Mouse (Mus musculus): ENCODE measurements at regions not wholly inside any gene's neighbourhood (a gene's known extent, or its start where the extent isn't known, plus 50 kb on each side); places are given as distances from the start of the nearest gene placed in this dataset.
A peak's percentile ranks its signal among the peaks of the same experiment; 100 is the strongest.

DNA sequence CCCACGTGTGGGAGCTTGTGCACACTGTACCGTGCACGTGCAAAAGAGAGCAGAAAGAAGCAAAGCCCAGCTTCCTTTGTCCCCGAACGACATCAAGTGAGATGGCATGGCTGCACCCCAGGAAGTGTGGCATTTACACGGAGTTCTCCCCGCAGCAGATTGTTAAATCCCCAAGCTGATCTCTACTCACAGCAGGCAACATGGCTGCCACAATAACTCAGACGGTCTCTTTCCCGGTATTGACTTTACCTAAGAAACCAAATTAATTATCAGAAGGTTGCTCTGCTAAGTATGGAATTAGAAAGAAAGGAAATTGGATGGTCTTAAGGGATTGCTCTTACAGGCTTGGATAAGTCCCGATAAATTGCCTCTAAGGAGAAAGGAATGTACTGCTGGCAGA lies 241.4 kb downstream of the Gm11011 start:
- Histone ChIP-seq H3K9ac (ENCODE audit: low read depth, low read length) (no peak overlapping the region), H3K4me3 (ENCODE audit: low read length) (no peak overlapping the region), H3K9me3 (ENCODE audit: control insufficient read depth, low read length) (peaks cover 4% of the 10 kb centered on the region), H3K27me3 (ENCODE audit: control insufficient read depth, insufficient read depth, low read length) (no peaks in the 10 kb centered on the region), H3K4me1 (ENCODE audit: control insufficient read depth, insufficient read depth, low read length) (no peaks in the 10 kb centered on the region), H3K27ac (ENCODE audit: low read depth, low read length) (no peak overlapping the region), H3K36me3 (ENCODE audit: control insufficient read depth, insufficient read depth, low read length) (no peaks in the 10 kb centered on the region), H3K4me2 (replicated peaks; ENCODE audit: low read depth, low read length) (no peak overlapping the region)
- 78% methylated on average over 10 of the region's 10 CpGs for WGBS
- no peak for ATAC-seq (ENCODE audit: low FRiP score, low TSS enrichment)

- 83% methylated on average over 5 of the region's 5 CpGs for WGBS
- Histone ChIP-seq H3K36me3 (ENCODE audit: control insufficient read depth, insufficient read depth, low read length) (no peaks in the 10 kb centered on the region), H3K27me3 (ENCODE audit: control insufficient read depth, insufficient read depth, low read length) (no peaks in the 10 kb centered on the region), H3K4me2 (replicated peaks; ENCODE audit: low read depth, low read length) (no peak overlapping the region), H3K27ac (ENCODE audit: low read depth, low read length) (no peak overlapping the region), H3K9ac (ENCODE audit: low read depth, low read length) (no peak overlapping the region), H3K4me3 (ENCODE audit: low read length) (no peak overlapping the region), H3K9me3 (ENCODE audit: control insufficient read depth, low read length) (no peaks in the 10 kb centered on the region), H3K4me1 (ENCODE audit: control insufficient read depth, insufficient read depth, low read length) (no peaks in the 10 kb centered on the region)
- ATAC-seq (ENCODE audit: low FRiP score, low TSS enrichment) = no peak
These were observed 268.0 kb downstream of the Gm11011 start for GRCm38 (mm10) chr2:169319521-169319920.

DNA sequence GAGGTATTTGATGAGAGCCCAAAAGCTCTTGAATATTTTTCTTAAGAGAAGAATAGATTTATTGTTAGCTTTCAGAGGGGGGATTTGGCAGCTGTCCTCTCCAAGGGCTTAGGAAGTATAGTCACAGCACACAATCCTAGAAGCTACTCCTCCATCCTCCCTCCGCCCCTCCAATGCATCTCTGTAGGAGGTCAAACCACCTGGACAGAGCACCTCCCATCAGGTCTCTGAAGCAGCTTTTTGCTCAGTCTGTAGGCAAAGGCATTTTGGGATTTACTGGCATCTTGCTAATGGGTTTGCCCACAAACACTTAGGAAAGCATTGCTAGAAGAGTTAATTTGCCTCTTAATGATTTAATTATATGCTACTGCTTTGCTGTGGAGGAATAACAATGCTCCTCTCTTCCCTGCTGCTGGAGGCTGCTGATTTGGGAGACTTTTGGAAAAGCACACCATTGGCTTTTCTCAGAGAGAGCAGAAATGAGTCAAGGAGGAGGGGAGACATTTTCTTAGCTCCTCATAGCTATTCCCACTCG lies 273.1 kb downstream of the Gm11011 start:
- WGBS = 41% methylated on average over 2 of the region's 2 CpGs

GRCm38 (mm10) chr2:169311821-169312220 lies 275.7 kb downstream of the Gm11011 start:
- Histone ChIP-seq H3K4me3 (ENCODE audit: low read length) (no peak overlapping the region), H3K4me2 (replicated peaks; ENCODE audit: low read depth, low read length) (no peak overlapping the region), H3K9me3 (ENCODE audit: control insufficient read depth, low read length) (no peaks in the 10 kb centered on the region), H3K27me3 (ENCODE audit: control insufficient read depth, insufficient read depth, low read length) (no peaks in the 10 kb centered on the region), H3K36me3 (ENCODE audit: control insufficient read depth, insufficient read depth, low read length) (no peaks in the 10 kb centered on the region), H3K4me1 (ENCODE audit: control insufficient read depth, insufficient read depth, low read length) (no peaks in the 10 kb centered on the region), H3K9ac (ENCODE audit: low read depth, low read length) (no peak overlapping the region), H3K27ac (ENCODE audit: low read depth, low read length) (no peak overlapping the region)
- no peak for ATAC-seq (ENCODE audit: low FRiP score, low TSS enrichment)
- WGBS = 79% methylated on average over 12 of the region's 12 CpGs

More for the DNA sequence above, 273.1 kb downstream of the Gm11011 start:
- Histone ChIP-seq H3K9ac (ENCODE audit: low read depth, low read length) (no peak overlapping the region), H3K9me3 (ENCODE audit: control insufficient read depth, low read length) (no peaks in the 10 kb centered on the region), H3K4me1 (ENCODE audit: control insufficient read depth, insufficient read depth, low read length) (no peaks in the 10 kb centered on the region), H3K27ac (ENCODE audit: low read depth, low read length) (no peak overlapping the region), H3K4me2 (replicated peaks; ENCODE audit: low read depth, low read length) (no peak overlapping the region), H3K4me3 (ENCODE audit: low read length) (no peak overlapping the region), H3K27me3 (ENCODE audit: control insufficient read depth, insufficient read depth, low read length) (no peaks in the 10 kb centered on the region), H3K36me3 (ENCODE audit: control insufficient read depth, insufficient read depth, low read length) (no peaks in the 10 kb centered on the region)
- no peak for ATAC-seq (ENCODE audit: low FRiP score, low TSS enrichment)

DNA sequence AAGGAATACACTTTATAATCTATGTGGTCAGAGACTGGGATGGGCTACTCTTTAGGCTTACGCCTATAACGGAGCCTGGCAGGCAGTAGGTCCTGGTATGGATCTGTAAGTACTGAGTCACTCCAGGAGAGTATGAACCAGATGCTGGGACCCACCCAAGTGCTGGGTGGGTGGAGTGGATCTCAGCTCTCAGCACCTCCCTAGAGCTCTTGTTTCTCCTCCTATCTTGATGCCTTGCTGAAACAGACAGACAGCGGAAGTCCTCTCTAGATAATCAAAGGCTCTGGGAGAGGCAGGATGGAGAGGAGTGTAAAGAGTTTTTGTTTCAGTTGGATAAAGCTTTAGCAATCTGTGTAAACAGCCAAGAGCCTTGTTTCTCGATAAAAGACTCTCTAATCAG lies 276.2 kb downstream of the Gm11011 start:
- Histone ChIP-seq H3K4me3 (ENCODE audit: low read length) (no peak overlapping the region), H3K27ac (ENCODE audit: low read depth, low read length) (no peak overlapping the region), H3K36me3 (ENCODE audit: control insufficient read depth, insufficient read depth, low read length) (no peaks in the 10 kb centered on the region), H3K4me2 (replicated peaks; ENCODE audit: low read depth, low read length) (no peak overlapping the region), H3K9me3 (ENCODE audit: control insufficient read depth, low read length) (no peaks in the 10 kb centered on the region), H3K27me3 (ENCODE audit: control insufficient read depth, insufficient read depth, low read length) (no peaks in the 10 kb centered on the region), H3K4me1 (ENCODE audit: control insufficient read depth, insufficient read depth, low read length) (no peaks in the 10 kb centered on the region), H3K9ac (ENCODE audit: low read depth, low read length) (no peak overlapping the region)
- 88% methylated on average over 4 of the region's 4 CpGs for WGBS
- no peak for ATAC-seq (ENCODE audit: low FRiP score, low TSS enrichment)

DNA sequence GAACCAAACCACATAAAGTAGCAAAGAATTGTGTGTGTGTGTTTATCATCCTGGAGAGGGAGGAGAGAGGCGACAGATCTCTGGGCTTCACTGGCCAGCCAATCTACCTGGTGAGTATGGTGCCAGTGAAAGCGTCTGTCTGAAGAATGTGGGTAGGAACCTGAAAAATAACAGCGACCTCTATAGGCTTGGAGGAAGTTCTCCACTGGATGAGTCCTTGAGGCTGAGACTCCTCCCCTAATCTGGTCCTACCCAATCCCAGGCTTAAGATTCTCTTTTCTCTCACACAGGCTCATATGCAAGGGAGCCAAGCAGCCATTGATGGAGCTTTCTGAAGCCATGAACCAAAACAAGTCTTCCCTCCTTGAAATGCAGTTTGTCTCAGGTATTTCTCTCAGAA lies 283.2 kb downstream of the Gm11011 start:
- no peak for ATAC-seq (ENCODE audit: low FRiP score, low TSS enrichment)
- H3K27ac ChIP-seq (ENCODE audit: low read depth, low read length) = no peak overlapping the region
- H3K9me3 ChIP-seq (ENCODE audit: control insufficient read depth, low read length) = 0 out of 2 replicates have a peak, but pooled peaks cover 6% of the 10 kb centered on the region
- no peaks in the 10 kb centered on the region for H3K27me3 ChIP-seq (ENCODE audit: control insufficient read depth, insufficient read depth, low read length)
- no peak overlapping the region for H3K4me2 ChIP-seq (replicated peaks; ENCODE audit: low read depth, low read length)
- 83% methylated on average over 3 of the region's 3 CpGs for WGBS
- H3K4me3 ChIP-seq (ENCODE audit: low read length) = no peak overlapping the region
- H3K9ac ChIP-seq (ENCODE audit: low read depth, low read length) = no peak overlapping the region
- no peaks in the 10 kb centered on the region for H3K36me3 ChIP-seq (ENCODE audit: control insufficient read depth, insufficient read depth, low read length)
- H3K4me1 ChIP-seq (ENCODE audit: control insufficient read depth, insufficient read depth, low read length) = no peaks in the 10 kb centered on the region

DNA sequence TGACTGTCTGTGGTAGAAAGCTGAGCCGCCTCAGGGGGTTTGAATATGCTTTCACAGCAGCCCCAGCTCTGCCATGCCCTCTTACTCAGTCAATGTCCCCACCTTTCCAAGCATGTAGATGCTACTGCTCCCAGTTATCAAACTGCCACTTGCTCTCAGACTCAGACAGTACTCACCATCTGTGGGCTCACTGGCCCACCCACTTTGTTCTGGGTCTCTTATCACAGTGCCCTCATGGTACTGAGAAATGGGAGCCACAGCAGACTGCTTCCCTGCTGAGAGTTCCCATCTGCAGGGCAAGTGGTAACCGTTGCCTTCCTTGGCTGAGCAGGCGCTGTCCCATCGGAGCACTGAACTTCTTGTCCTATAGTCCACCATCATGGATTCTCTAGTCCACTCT lies 286.6 kb downstream of the Gm11011 start:
- Histone ChIP-seq H3K4me3 (ENCODE audit: low read length) (no peak overlapping the region), H3K4me2 (replicated peaks; ENCODE audit: low read depth, low read length) (no peak overlapping the region), H3K27me3 (ENCODE audit: control insufficient read depth, insufficient read depth, low read length) (no peaks in the 10 kb centered on the region), H3K27ac (ENCODE audit: low read depth, low read length) (no peak overlapping the region), H3K9me3 (ENCODE audit: control insufficient read depth, low read length) (0 out of 2 replicates have a peak, but pooled peaks cover 5% of the 10 kb centered on the region), H3K4me1 (ENCODE audit: control insufficient read depth, insufficient read depth, low read length) (peaks cover 6% of the 10 kb centered on the region; the same call in 1 of the 2 replicates), H3K9ac (ENCODE audit: low read depth, low read length) (no peak overlapping the region), H3K36me3 (ENCODE audit: control insufficient read depth, insufficient read depth, low read length) (no peaks in the 10 kb centered on the region)
- WGBS = 90% methylated on average over 4 of the region's 4 CpGs
- no peak for ATAC-seq (ENCODE audit: low FRiP score, low TSS enrichment)

DNA sequence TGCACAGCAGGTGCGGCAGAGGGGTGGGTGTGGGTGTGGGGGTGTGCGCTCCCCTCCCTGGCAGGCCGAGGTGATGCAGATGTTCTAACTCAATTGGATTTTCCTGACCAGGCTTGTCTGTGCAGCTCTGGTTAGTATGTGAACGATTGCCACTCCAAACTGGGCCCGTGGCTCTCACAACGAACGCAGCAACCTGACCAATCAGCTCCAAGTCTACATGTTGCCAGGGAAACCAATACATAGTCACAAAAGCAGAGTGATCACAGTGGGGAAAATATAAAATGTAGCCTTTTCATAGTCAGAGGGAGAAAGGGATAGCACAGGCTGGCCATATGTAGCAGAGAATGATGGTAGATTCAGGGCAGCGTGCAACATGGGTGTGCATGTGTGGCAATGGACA lies 287.1 kb downstream of the Gm11011 start:
- peaks cover 6% of the 10 kb centered on the region; the same call in 1 of the 2 replicates for H3K4me1 ChIP-seq (ENCODE audit: control insufficient read depth, insufficient read depth, low read length)
- H3K27me3 ChIP-seq (ENCODE audit: control insufficient read depth, insufficient read depth, low read length) = no peaks in the 10 kb centered on the region
- ATAC-seq (ENCODE audit: low FRiP score, low TSS enrichment) = no peak
- H3K4me3 ChIP-seq (ENCODE audit: low read length) = no peak overlapping the region
- no peak overlapping the region for H3K9ac ChIP-seq (ENCODE audit: low read depth, low read length)
- no peaks in the 10 kb centered on the region for H3K36me3 ChIP-seq (ENCODE audit: control insufficient read depth, insufficient read depth, low read length)
- H3K4me2 ChIP-seq (replicated peaks; ENCODE audit: low read depth, low read length) = no peak overlapping the region
- no peak overlapping the region for H3K27ac ChIP-seq (ENCODE audit: low read depth, low read length)
- H3K9me3 ChIP-seq (ENCODE audit: control insufficient read depth, low read length) = 0 out of 2 replicates have a peak, but pooled peaks cover 4% of the 10 kb centered on the region
- WGBS = 93% methylated on average over 8 of the region's 8 CpGs

GRCm38 (mm10) chr2:169297841-169298627 lies 289.5 kb downstream of the Gm11011 start:
- 34% methylated on average over 21 of the region's 21 CpGs for WGBS
- no peak overlapping the region for H3K9ac ChIP-seq (ENCODE audit: low read depth, low read length)

More at GRCm38 (mm10) chr2:169297841-169298627, 289.5 kb downstream of the Gm11011 start:
- ATAC-seq (ENCODE audit: low FRiP score, low TSS enrichment) = peak; percentile 79; the same call in 1 of the 2 replicates
- Histone ChIP-seq H3K27ac (ENCODE audit: low read depth, low read length) (no peak overlapping the region), H3K36me3 (ENCODE audit: control insufficient read depth, insufficient read depth, low read length) (no peaks in the 10 kb centered on the region), H3K4me3 (ENCODE audit: low read length) (peak overlapping the region; percentile 10; the same call in 1 of the 2 replicates), H3K27me3 (ENCODE audit: control insufficient read depth, insufficient read depth, low read length) (no peaks in the 10 kb centered on the region), H3K9me3 (ENCODE audit: control insufficient read depth, low read length) (0 out of 2 replicates have a peak, but pooled peaks cover 4% of the 10 kb centered on the region), H3K4me2 (replicated peaks; ENCODE audit: low read depth, low read length) (peak overlapping the region; percentile 32; the same call in 1 of the 2 replicates), H3K4me1 (ENCODE audit: control insufficient read depth, insufficient read depth, low read length) (peaks cover 6% of the 10 kb centered on the region; the same call in 1 of the 2 replicates)

All from kidney, embryonic 14.5 days (tissue).